Mouse (Mus musculus): Measurements from ENCODE around the gene Rrbp1. TPM values are rescaled to one million over a fixed set of nuclear protein-coding genes. Genes with fewer than 3 reads are reported as not detected.

The Rrbp1 gene
- total RNA-seq, 2 experiments from 2014 or later = 59.0 to 60.4 TPM

DNA sequence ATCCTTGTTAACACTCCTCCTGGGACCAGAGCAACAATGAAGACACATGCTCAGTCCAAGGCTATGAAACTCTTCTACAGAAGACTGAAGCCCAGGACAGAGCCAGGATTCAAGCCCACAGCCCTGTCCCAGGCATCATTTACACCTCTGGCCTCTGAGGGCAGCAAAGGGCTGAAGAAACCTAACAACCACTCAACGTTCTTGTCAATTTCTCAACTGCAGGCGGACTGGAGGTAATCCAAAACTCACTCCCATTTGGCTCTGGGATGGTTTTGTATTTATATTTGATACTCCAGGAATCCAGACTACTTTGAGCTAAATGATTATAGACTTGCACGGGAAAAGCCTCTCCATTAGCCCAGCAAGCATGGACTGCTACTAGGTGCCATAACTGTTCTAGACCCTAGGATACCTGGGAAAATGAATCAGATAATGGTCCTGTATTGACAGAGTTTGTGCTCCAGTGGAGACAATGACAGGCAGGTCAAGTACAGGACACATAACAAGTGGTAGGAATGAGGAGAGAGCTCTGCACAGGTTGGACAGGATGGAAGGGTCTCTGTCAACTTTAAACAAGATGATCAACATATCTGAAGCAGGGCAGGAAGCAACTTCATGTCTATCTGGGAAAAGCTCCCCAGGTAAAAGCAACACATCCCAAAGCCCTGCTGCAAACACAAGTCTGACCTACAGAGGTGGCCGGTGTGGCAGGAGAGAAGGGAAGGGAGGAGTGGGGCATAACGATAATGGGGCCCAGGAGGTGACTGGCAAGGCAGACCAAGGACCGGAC, 5.7 kb downstream of the Rrbp1 start:
- DNase-seq = no peak

- no peak for DNase-seq
Observed at GRCm38 (mm10) chr2:144003544-144003943, 7.5 kb downstream of the Rrbp1 start.

GRCm38 (mm10) chr2:144002229-144002984, 8.7 kb downstream of the Rrbp1 start:
- no peak for DNase-seq

DNA sequence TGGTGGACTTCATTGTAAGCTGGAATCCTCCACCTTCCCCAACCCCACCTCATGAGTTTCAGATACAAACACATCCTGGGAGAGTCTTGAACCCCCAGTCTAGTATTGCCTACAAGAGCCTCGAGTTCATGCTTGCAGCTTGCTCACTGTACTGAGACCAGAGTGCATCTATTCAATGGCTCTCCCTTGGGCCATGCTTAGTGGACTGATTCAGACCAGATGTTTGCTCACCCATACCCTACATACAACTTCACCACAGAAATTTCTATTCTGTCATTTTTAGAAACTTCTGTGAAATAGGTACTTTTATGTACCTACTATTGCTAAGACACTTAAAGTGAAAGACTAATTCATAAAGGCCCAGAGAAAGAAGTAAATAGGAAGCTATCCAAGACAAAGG, 18.1 kb downstream of the Rrbp1 start:
- no peak for DNase-seq

- DNase-seq = no peak
Observed at GRCm38 (mm10) chr2:143991964-143992672, 18.9 kb downstream of the Rrbp1 start.

GRCm38 (mm10) chr2:143990997-143991396, 20.1 kb downstream of the Rrbp1 start:
- no peak for DNase-seq

DNA sequence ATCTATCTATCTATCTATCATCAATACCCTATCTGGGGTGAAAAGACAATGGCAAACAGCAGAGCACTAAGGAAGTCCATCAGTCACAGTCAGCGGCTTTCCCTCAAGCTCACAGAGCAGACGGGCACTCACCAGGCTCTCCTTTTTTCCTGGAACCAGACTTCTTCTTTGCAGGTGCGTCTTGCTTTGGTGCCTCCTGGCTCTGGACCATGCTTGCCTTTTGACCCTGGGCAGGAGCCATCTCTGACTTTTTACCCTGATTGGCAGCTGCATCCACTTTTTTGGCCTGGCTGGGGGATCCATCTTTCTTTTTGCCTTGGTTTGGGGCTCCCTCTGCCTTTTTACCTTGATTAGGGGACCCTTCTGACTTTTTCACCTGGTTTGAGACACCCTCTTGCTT, 23.0 kb downstream of the Rrbp1 start:
- DNase-seq = no peak

GRCm38 (mm10) chr2:143987485-143987884, 23.6 kb downstream of the Rrbp1 start:
- no peak for DNase-seq

DNA sequence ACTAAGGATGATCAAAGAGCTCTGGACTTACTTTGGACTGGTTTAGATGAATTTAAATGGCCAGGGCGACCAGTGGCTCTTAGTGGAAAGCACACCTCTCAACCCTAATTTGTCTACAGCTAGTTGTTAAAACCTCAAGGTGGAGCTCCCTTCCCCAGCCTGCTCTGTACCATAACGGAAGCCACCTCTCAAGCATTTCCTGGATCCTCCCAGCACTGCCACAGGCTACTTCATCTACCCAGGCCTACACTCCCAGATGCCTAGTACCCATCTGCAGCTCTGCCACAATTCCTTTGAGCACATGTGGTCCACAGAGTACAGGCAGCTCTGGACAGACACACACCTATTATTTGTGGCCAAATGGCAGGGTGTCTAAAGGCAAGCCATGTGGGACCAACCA, 27.6 kb downstream of the Rrbp1 start:
- DNase-seq = no peak

DNA sequence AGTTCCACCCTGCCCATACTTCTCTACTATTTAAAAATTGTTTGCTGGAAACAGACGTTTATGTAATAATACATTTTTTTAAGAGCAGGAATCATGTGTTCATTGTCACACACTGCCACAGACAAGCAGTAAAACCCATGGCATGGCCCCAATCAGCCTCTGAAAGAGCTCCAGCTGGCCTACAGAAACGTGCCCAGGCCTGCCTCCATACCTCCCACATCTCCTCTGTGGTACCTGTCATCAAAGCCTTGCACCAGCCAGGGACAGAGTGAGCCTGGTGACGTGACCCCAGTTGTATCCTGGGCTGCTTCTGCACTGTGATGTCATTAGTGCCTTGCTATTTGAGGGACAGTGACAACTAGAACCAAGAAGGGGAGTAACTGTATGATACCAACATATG, 28.2 kb downstream of the Rrbp1 start:
- peak; percentile 15 to 32 for DNase-seq

DNA sequence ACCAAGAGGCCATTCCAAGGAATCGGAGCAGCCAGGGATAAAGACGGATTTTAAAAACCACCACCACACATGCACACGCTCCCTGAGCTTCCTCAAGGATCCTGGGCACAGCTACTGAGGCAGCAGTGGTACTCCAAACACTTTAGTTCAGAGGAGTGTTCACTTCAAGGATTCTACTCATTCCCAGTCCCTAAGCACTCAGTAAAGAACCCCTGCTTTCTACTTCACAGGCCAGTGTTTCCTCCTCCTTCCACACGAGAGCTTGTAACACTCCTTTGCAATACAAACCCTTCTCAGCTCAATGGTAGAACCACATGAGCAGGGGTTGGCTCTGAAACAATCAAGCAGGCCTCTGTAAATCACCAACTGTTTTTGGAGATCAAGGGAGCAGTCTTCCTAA, 28.9 kb downstream of the Rrbp1 start:
- DNase-seq = no peak

GRCm38 (mm10) chr2:143980781-143981398, 30.2 kb downstream of the Rrbp1 start:
- peak; percentile 52 to 61 for DNase-seq

- no peak for DNase-seq
Observed at GRCm38 (mm10) chr2:143978444-143979147, 32.5 kb downstream of the Rrbp1 start.

DNA sequence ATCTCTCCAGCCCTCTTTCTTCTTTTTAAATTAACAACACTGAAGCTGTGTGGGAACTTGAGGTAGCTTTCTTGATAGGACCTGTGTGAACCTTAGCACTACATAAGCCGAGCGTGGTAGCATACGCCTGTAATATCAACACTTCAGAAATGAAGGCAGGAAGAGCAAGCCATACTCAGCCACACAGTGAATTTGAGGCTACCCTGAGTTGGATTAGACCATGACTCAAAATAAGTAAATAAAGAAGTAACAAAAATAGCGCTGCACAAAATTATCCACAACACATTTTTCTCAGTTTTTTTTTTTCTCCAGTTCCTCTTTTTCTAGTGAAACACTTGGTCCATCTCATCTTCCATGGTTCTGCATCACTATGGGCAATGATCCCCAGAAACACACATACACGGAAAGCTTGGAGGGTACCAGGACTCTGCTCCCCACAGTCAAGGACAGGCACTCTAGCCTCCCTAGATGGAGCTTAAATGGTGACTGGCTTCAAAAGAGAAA, 35.9 kb downstream of the Rrbp1 start:
- DNase-seq = no peak

DNA sequence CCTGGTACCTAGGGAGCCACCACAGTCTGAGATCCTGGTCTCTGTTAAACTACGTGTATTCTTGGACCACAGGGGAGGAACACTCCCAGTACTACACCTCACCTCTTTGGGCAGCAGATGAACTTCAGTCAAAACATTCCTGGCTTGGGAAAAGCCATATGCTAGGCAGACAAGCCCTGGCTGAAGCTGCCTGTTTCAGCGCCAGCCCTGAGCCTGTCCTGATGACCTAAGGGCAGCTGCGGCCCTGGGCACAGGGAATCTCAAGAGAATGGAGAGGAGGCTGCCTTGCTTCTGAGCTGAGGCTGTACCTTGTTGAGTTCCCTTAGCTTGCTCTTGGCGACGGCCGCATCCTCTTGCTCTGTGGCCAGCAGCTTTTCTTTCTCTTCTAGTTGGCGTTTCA, 37.9 kb downstream of the Rrbp1 start:
- no peak for DNase-seq

GRCm38 (mm10) chr2:143971887-143972286, 39.2 kb downstream of the Rrbp1 start:
- DNase-seq = no peak

GRCm38 (mm10) chr2:143970841-143971240, 40.2 kb downstream of the Rrbp1 start:
- no peak for DNase-seq

- no peak for DNase-seq
Observed at GRCm38 (mm10) chr2:143969260-143969659, 41.8 kb downstream of the Rrbp1 start.

GRCm38 (mm10) chr2:143963318-143963717, 47.7 kb downstream of the Rrbp1 start:
- no peak for DNase-seq

DNA sequence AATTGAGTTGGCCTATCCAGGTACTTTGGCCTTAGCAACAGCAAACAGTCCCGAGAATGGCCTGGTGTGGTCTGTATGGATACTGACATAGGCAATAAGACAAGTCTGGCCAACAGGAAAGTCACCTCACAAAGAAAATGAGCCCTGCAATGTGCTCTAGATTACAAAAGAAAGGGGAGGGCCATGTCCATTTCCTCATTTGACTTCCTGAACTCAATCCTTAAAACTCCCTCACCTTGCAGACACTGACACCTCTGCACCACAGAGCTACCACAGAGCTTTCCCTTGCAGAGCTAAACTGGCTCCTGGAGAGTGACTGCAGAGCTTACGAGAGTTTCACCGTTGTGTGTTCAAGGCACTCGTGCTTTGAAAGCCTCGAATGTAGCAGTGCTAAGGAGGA, 48.9 kb downstream of the Rrbp1 start:
- no peak for DNase-seq

DNA sequence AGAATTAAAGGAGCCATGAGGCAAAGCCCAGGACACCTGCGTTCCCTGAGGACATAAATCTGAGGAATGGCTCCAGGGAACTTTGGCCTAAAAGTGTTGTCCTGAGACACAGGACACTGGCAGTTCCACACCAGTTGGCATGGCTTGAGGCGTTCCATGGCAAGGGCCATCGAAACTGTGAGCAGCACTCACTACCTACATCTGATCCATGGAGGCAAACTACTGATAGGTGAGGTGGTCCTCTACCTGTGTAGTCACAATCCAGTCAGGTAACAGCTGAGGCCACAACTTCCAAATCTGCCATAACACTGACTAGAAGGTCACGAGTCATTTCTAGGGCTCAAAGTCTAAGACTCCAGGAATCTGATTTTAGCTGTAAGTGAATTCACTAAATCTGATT, 55.3 kb downstream of the Rrbp1 start:
- DNase-seq = no peak

DNA sequence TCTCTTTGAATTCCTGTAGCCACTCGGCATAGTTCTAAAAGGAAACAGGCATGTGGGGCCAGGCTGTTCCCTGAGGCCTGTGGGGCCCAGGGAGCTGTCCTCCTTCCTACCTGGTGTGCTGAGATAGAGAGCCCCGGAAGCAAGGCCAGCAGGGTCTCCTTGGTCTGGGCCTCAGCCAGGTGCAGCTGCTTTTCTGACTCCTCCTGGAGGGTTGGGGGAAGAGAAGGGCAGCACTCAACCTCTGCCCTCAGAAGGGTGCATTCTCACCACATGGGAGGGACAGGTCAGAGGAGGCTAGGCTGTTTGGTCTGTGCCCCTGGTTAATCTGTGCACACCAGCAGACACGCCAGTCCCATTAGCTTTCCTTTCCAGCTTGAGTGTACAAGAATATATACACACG, 56.1 kb downstream of the Rrbp1 start:
- no peak for DNase-seq
